Mouse (Mus musculus) megakaryocyte-erythroid progenitor cell, adult 5 weeks (primary cell): Measurements from ENCODE around the gene Kpna3. TPM values are rescaled to one million over a fixed set of nuclear protein-coding genes. Genes with fewer than 3 reads are reported as not detected.

ENCODE experiments used
- polyA plus RNA-seq: library from polyadenylated mRNA; stranded (reverse); fragments of >175 nt; gene quantifications from 2 replicates; pipeline ENCODE4 v1.2.3, GENCODE M21; 2012

Gene Kpna3
- polyA plus RNA-seq, result 9.4 and 11.6 TPM in 2 replicates

DNA sequence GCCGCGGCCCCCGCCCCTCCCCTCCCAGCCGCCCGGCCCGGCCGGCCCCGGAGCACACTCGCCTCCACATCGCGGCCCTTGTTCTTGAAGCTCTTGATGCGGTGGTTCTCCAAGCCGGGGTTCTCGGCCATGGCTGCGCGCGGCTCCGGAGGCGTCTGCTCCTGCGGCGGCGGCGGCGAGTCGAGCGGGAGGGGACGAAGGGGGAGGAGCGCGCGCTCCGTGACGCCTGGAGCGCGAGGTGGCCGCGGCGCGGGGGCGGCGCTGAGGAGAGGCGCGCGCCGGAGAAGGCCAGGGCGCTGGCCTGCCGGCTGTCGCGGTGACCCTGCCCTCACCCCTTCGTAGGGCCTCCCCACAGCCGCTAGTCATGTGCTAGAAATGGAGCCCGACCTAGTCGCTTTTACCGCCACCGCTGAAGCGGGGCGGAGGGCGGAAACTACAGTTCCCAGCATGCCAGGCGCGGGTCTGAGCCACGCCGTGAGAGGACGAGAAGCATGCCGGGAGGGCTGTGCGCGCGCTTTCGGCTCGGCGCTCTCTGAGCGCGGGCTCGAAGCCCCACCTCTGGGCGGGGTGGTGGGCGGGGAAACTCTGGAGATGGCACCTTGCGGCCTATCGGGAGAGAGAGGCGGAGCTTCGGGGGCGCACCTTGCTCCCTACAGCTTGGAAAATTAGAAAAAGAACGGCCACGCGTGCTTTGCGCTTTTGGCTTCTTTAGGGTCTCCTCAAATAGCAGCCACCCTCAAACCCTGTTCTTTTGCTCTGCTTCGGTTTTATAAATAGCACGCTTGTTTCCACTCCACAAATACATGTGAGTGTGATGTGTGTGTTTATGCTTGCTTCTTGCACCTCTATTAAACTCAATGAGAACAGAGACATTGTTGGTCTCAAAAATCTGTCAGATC lies at the start of gene Kpna3:
Kpna3 (minus strand) TSS at position 214 of the 899 bp plus-strand sequence.

DNA sequence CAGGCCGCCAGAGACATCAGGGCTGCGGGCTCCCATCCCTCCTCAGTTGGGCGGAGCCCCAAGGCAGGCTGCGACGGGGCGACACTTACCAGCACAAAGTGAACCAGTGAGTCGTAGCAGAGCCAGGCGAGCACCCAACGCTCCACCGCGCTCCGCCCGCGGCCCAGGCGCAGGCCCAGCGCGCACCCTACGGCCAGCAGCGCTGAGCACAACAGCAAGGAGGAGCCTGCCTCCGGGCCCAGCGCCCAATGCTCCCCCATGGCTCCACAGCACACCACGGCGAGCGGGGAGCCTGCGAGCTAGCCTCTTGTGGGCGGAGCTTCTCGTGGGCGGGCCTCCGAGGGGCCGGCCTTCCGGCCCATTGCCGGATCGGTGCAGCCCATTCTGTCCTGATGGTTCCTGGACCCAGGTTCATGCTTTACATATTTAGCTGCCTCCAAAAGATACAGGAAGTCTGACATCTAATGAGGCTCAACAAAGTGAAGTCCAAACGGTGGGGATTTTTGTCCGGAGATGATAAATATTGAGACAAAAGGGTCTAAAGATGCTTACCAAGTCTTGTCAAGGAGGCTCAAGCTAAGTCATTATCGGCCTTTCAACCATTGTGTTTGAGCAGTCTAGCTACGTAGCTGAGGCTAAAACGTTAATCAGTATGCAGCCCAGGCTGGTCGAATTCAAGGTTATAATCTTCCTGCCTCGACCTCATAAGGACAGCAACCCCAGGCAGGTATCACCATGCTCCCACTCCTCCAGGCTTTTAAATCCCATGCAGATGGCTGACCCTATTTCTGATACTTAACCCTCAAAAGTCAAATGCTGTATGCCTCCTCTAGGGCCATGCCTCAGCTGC lies 79.3 kb downstream of the Kpna3 start, which contains the start of gene Ebpl:
Ebpl (minus strand) TSS at position 309 of the 850 bp plus-strand sequence.

Other genes starting within 250 kb of the Kpna3 start
- not detected in 2 replicates for gene Sgcg, start 181.4 kb downstream of the Kpna3 start, polyA plus RNA-seq
- 12.5 and 19.7 TPM in 2 replicates for gene Arl11, start 130.1 kb downstream of the Kpna3 start, polyA plus RNA-seq
- gene Ebpl, start 79.4 kb downstream of the Kpna3 start, polyA plus RNA-seq, result 0.54 and 0.68 TPM in 2 replicates
- 4.4 and 6.9 TPM in 2 replicates for gene Spryd7, start 117.0 kb upstream of the Kpna3 start, polyA plus RNA-seq
- gene Trim13, start 158.4 kb upstream of the Kpna3 start, polyA plus RNA-seq, result 0.64 and 0.90 TPM in 2 replicates
- gene Kcnrg, start 167.6 kb upstream of the Kpna3 start, polyA plus RNA-seq, result 0.14 TPM in 1 of 2 replicates, not detected in the other